Mouse (Mus musculus): ENCODE results near the gene Tspan15.

- TF ChIP-seq CTCF (IDR thresholded peaks at IDR 0.05; ENCODE audit: borderline replicate concordance, insufficient read depth, low read depth, low read length): no peak
- TF ChIP-seq POLR2A (IDR thresholded peaks at IDR 0.05; ENCODE audit: borderline replicate concordance, insufficient read depth, low read length): no peak
Observed at GRCm38 (mm10) chr10:62224231-62224630, 6.8 kb downstream of the Tspan15 start.
